Mouse (Mus musculus): ENCODE results near the gene Rwdd3. TPM values are rescaled to one million over a fixed set of nuclear protein-coding genes. Genes with fewer than 3 reads are reported as not detected.

Rwdd3 gene
- total RNA-seq, 2 experiments from 2014 or later: 14.9 to 16.5 TPM

GRCm38 (mm10) chr3:121168581-121168980, 2.9 kb downstream of the Rwdd3 start:
- no peak for DNase-seq (ENCODE audit: extremely low spot score in 1 of 2, low spot score in 2 of 2)
- intact Hi-C loops (cut with DNase I): no loop called here

DNA sequence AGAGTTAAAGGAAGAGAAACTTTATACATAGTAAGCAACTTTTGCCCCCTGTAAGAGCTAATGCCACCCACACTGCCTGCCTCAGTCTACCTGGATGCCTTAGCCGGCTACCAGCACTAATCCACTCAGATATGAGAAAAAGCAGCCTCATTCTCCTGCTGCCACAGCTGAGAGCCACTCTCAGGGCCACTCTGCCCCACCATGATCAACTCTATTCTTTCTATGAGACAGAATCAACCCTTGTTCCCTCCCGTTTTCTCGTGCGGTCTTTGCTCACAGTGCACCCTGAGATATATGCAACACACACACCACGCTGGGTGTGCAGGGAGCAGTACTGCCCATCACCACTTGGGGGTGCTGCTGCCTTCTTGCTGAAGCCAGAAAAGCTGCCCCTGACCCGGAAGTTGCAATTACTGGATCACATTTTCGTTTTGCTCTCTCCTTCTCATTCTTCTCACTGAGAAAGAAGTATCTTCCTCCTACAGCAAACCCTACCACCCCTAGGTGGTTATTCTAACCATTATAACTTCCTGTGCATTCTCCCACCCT, 8.2 kb downstream of the Rwdd3 start:
- DNase-seq (ENCODE audit: extremely low spot score in 1 of 2, low spot score in 2 of 2): peak in 1 of 2 experiments; percentile 73
- intact Hi-C loops (cut with DNase I): no loop called here

DNA sequence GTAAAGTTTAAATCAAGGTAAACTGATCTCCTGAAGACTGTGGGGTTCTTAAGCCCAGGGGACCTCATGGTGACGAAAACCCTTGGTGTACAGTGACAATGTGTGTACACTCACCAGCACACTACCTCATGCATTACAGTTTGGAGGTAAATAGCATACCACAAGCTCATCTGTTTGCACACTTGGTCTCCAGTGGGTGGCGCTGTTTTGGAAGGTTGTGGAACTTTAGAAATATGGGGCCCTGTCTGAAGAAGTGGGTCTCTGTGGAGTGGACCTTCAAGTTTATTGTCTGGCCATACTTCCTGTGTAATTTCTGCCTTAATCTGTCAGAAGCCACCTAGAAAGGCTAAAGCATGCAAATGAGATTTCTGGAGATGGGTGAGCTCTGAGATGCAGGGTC, 9.8 kb downstream of the Rwdd3 start:
- intact Hi-C loops (cut with DNase I): no loop called here
- no peak for DNase-seq (ENCODE audit: extremely low spot score in 1 of 2, low spot score in 2 of 2)

DNA sequence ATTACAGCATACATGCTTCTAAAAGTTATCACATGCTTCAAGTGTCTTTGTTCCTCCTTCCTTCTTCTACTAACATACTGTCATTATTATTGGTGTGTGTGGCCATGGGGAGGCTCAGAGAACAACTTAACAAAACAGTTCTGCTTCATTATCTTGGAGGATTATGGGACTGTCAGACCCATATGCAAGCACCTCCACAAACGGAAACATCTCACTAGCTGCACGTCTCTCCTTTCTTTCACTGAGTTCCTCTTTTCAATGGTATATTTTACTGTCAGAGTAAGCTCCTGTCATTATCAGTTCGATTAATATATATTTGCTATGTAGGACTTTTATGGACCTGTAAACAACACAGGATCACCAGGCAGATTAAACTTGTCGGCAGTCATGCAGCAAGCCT, 11.1 kb downstream of the Rwdd3 start:
- intact Hi-C loops (cut with DNase I): no loop called here
- DNase-seq (ENCODE audit: extremely low spot score in 1 of 2, low spot score in 2 of 2): no peak

- intact Hi-C loops (cut with DNase I): no loop called here
- DNase-seq (ENCODE audit: extremely low spot score in 1 of 2, low spot score in 2 of 2): no peak
These were observed 11.9 kb downstream of the Rwdd3 start for GRCm38 (mm10) chr3:121159566-121159965.

GRCm38 (mm10) chr3:121158901-121159351, 12.6 kb downstream of the Rwdd3 start:
- no peak for DNase-seq (ENCODE audit: extremely low spot score in 1 of 2, low spot score in 2 of 2)

GRCm38 (mm10) chr3:121157546-121158330, 13.8 kb downstream of the Rwdd3 start:
- no peak for DNase-seq (ENCODE audit: extremely low spot score in 1 of 2, low spot score in 2 of 2)
- intact Hi-C loops (cut with DNase I): no loop called here

More at GRCm38 (mm10) chr3:121158901-121159351, 12.6 kb downstream of the Rwdd3 start:
- intact Hi-C loops (cut with DNase I): no loop called here

DNA sequence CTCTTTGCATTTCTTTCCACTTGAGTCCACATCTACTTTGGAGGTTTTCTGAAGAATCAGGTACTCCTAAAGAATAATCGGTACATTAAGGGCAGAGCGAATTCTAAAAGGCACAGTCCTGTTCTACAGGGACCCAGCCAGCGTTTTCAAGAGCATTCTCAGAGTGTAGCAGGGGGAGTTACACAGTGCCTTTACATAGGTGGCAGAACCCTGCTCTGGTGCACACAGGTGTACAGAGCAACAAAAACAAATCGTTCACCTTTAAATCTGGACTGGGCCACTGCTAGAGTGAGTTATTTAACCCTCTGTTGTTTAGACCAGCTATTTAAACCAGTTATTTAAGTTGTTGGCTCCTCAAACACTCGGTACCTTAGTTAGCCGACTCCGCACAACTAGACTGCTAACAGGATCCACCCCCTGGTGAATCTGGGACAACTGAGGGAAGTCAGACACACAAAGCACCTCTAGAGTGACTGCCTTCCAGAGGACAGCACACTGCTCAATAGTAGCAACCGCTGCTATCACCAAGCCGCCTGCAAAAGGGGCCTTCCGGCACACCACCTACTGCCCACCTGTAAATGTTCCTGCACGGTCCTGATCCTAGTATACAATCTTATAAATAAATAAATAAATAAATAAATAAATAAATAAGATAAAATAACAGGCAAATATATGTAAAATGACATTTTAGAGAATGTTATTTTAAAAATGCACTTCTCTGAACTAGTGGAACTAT, 14.9 kb downstream of the Rwdd3 start:
- intact Hi-C loops (cut with DNase I): no loop called here

GRCm38 (mm10) chr3:121156043-121156442, 15.5 kb downstream of the Rwdd3 start:
- DNase-seq (ENCODE audit: extremely low spot score in 1 of 2, low spot score in 2 of 2): no peak
- intact Hi-C loops (cut with DNase I): no loop called here

More for the DNA sequence above, 14.9 kb downstream of the Rwdd3 start:
- no peak for DNase-seq (ENCODE audit: extremely low spot score in 1 of 2, low spot score in 2 of 2)

DNA sequence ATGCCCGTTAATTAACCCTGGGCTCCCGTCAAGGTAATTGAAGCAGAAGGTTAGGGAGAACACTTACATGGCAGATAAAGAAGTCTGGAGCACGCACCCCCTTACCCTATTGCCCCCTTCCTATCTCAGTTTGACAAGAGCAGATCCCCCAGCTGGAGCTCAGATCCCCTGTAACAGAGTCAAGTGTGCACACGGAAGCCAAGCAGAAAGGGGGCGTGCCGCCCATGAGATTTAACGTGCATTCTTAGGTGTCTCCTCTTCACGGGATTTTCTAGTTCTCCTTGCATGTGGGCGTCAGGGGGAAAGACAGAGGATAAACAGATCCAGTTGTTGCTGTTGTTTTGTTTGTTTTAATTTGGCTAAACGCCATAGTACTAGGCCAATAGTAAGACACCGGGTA, 37.6 kb downstream of the Rwdd3 start:
- intact Hi-C loops (cut with DNase I): no loop called here
- no peak for DNase-seq (ENCODE audit: extremely low spot score in 1 of 2, low spot score in 2 of 2)

DNA sequence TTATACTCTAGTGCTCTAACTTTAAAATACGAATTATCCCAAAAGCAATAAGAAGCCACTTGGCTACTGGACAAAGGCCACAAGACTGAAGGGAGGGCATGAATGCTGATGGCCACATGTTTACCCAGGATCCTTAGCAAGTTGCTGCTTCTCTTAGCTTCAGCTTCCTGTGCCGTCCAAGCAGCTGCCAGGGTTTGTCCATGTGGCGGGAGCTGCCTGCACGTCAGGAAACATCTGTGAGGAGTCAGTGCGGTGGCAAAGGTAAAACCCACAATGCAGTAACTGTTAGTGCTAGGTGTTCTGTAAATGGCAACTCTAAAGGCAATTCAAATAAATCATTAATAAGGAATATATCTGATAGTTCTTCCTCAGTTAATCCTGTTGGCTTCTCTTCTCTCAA, 38.5 kb downstream of the Rwdd3 start:
- intact Hi-C loops (cut with DNase I): no loop called here

GRCm38 (mm10) chr3:121127171-121127570, 44.3 kb downstream of the Rwdd3 start:
- DNase-seq (ENCODE audit: extremely low spot score in 1 of 2, low spot score in 2 of 2): no peak
- intact Hi-C loops (cut with DNase I): no loop called here

More for the DNA sequence above, 38.5 kb downstream of the Rwdd3 start:
- DNase-seq (ENCODE audit: extremely low spot score in 1 of 2, low spot score in 2 of 2): no peak

- DNase-seq (ENCODE audit: extremely low spot score in 1 of 2, low spot score in 2 of 2): no peak
- intact Hi-C loops (cut with DNase I): no loop called here
These were observed 45.0 kb downstream of the Rwdd3 start for GRCm38 (mm10) chr3:121126476-121126875.

- intact Hi-C loops (cut with DNase I): no loop called here
These were observed 50.4 kb downstream of the Rwdd3 start for GRCm38 (mm10) chr3:121121072-121121471.

DNA sequence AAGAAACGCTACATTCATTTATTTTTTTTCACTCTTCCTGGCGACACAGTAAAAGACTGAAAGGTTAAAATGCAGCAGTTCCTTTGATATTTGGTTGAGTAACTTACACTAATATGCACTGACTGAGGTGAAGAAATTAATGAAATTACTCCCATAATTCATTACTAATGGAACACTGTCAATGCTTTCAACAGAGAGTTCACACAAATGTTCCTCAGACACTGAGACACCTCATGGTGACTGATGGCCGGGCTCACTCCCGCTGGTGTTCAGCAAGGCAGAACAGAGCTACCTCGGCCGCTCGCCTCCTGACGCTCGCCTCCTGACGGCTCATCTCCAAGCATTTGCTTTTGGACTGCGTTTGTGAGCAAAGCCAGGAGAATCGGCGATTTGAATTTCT, 54.9 kb downstream of the Rwdd3 start:
- intact Hi-C loops (cut with DNase I): no loop called here

More at GRCm38 (mm10) chr3:121121072-121121471, 50.4 kb downstream of the Rwdd3 start:
- no peak for DNase-seq (ENCODE audit: extremely low spot score in 1 of 2, low spot score in 2 of 2)

GRCm38 (mm10) chr3:121116067-121116466, 55.4 kb downstream of the Rwdd3 start:
- intact Hi-C loops (cut with DNase I): no loop called here

More for the DNA sequence above, 54.9 kb downstream of the Rwdd3 start:
- no peak for DNase-seq (ENCODE audit: extremely low spot score in 1 of 2, low spot score in 2 of 2)

GRCm38 (mm10) chr3:121111068-121111467, 60.4 kb downstream of the Rwdd3 start:
- DNase-seq (ENCODE audit: extremely low spot score in 1 of 2, low spot score in 2 of 2): no peak
- intact Hi-C loops (cut with DNase I): no loop called here

More at GRCm38 (mm10) chr3:121116067-121116466, 55.4 kb downstream of the Rwdd3 start:
- DNase-seq (ENCODE audit: extremely low spot score in 1 of 2, low spot score in 2 of 2): no peak

DNA sequence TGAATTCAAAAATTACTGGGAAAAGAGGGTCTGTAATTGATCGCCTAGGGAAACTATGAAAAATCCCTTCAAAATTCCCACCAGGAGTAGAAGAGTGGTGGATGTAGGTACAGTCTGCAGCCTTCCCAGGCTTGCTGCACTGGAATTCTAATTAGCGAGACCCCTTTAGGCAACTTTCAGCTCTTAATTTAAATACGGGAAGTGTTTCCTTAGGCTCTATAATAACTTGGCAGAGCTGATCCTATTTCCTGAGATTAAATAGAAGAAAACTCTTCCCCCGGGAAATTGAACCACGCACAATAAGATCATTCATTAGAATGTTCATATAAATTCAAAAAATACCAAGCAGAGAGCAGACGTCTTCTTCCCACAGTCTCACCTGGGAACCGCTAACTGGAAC, 61.1 kb downstream of the Rwdd3 start:
- DNase-seq (ENCODE audit: extremely low spot score in 1 of 2, low spot score in 2 of 2): no peak
- intact Hi-C loops (cut with DNase I): no loop called here

- no peak for DNase-seq (ENCODE audit: extremely low spot score in 1 of 2, low spot score in 2 of 2)
- intact Hi-C loops (cut with DNase I): no loop called here
These were observed 64.0 kb downstream of the Rwdd3 start for GRCm38 (mm10) chr3:121107481-121107880.

GRCm38 (mm10) chr3:121105408-121105708, 66.1 kb downstream of the Rwdd3 start:
- DNase-seq (ENCODE audit: extremely low spot score in 1 of 2, low spot score in 2 of 2): no peak
- intact Hi-C loops (cut with DNase I): no loop called here
